Mouse (Mus musculus) CH12.LX (cell line): ENCODE results near the gene Csnk1g2. TPM values are rescaled to one million over a fixed set of nuclear protein-coding genes. Genes with fewer than 3 reads are reported as not detected.
A peak's percentile ranks its signal among the peaks of the same experiment; 100 is the strongest.

Experiments
- DNase-seq: peaks from one replicate; pipeline ENCODE4 v3.0.0-alpha.2; 2013; ENCODE audit errors: extremely low read depth
- H3K27ac ChIP-seq: 2 replicates; pipeline ENCODE4 v1.5.1; 2012; ENCODE audit warnings: low read depth, mild to moderate bottlenecking, control low read depth, moderate library complexity; ENCODE audit not compliant: insufficient read depth
- H3K27me3 ChIP-seq: replicated peaks from 2 replicates; pipeline ENCODE3; 2012; ENCODE audit warnings: inconsistent platforms
- H3K36me3 ChIP-seq, 2 experiments: replicated peaks in 1 of 2; 2 replicates each; pipeline versions ENCODE3 to v1.6.1; 2012; ENCODE audit warnings: inconsistent platforms in 1 of 2, low read length in 1 of 2, mild to moderate bottlenecking in 1 of 2, mixed read lengths in 1 of 2, moderate library complexity in 1 of 2; ENCODE audit not compliant: control insufficient read depth in 1 of 2, insufficient read depth in 1 of 2
- H3K4me1 ChIP-seq, 2 experiments: 2 replicates each; pipeline ENCODE4 v1.6.1; 2012; ENCODE audit warnings: inconsistent platforms in 1 of 2, moderate library complexity in 1 of 2; ENCODE audit not compliant: insufficient read depth in 2 of 2, control insufficient read depth in 1 of 2
- H3K4me2 ChIP-seq: 2 replicates; pipeline ENCODE4 v1.6.1; 2012; ENCODE audit warnings: low read depth, mild to moderate bottlenecking, control low read depth; ENCODE audit not compliant: poor library complexity, insufficient read depth, severe bottlenecking
- H3K4me3 ChIP-seq, 3 experiments: fragments of 150-350 bp in 1 of 3; sonication (generic) in 1 of 3; replicated peaks in 1 of 3; 2 replicates each; pipeline versions ENCODE3 to v1.5.1; 2011 to 2012; ENCODE audit warnings: low read depth in 2 of 3, low read length in 2 of 3, mild to moderate bottlenecking in 2 of 3, moderate library complexity in 2 of 3, control low read depth in 1 of 3, improper control_type of control experiment in 1 of 3, inconsistent platforms in 1 of 3, mixed read lengths in 1 of 3; ENCODE audit not compliant: poor library complexity in 1 of 3
- H3K79me2 ChIP-seq: replicated peaks from 2 replicates; pipeline ENCODE4 v1.6.1; 2012; ENCODE audit warnings: mild to moderate bottlenecking, moderate library complexity; ENCODE audit not compliant: control insufficient read depth, poor library complexity, insufficient read depth, severe bottlenecking; ENCODE audit errors: extremely low read depth
- H3K9ac ChIP-seq: 2 replicates; pipeline ENCODE4 v1.6.1; 2012; ENCODE audit warnings: low read depth, mild to moderate bottlenecking, control low read depth, moderate library complexity; ENCODE audit not compliant: insufficient read depth
- H3K9me3 ChIP-seq: replicated peaks from 2 replicates; pipeline ENCODE3; 2012; ENCODE audit warnings: low read length, inconsistent platforms, mixed read lengths
- BHLHE40 ChIP-seq: IDR thresholded peaks from 2 replicates; pipeline ENCODE4 v1.6.1; 2011; ENCODE audit warnings: mild to moderate bottlenecking, low read depth, low read length, improper control_type of control experiment
- CHD1 ChIP-seq: IDR thresholded peaks from 2 replicates; pipeline ENCODE4 v1.6.1; 2012; ENCODE audit warnings: low read depth, low read length, improper control_type of control experiment, inconsistent platforms
- CHD2 ChIP-seq: IDR thresholded peaks from 2 replicates; pipeline ENCODE4 v1.6.1; 2011; ENCODE audit warnings: low read length, improper control_type of control experiment
- CTCF ChIP-seq, 2 experiments: IDR thresholded peaks in 1 of 2; conservative IDR thresholded peaks in 1 of 2; 2 replicates each; pipeline ENCODE4 v1.5.1; 2011 to 2012; ENCODE audit warnings: low read depth in 2 of 2, low read length in 2 of 2, improper control_type of control experiment in 1 of 2, inconsistent platforms in 1 of 2, mild to moderate bottlenecking in 1 of 2, moderate library complexity in 1 of 2
- ELF1 ChIP-seq: IDR thresholded peaks from 2 replicates; pipeline ENCODE4 v1.6.1; 2014; ENCODE audit warnings: low read depth, mild to moderate bottlenecking, inconsistent platforms, low read length, improper control_type of control experiment
- ETS1 ChIP-seq: conservative IDR thresholded peaks from 2 replicates; pipeline ENCODE4 v1.6.1; 2012; ENCODE audit warnings: low read depth, mild to moderate bottlenecking, inconsistent platforms, low read length, improper control_type of control experiment, moderate library complexity
- GABPA ChIP-seq: IDR thresholded peaks from 2 replicates; pipeline ENCODE4 v1.6.1; 2012; ENCODE audit warnings: low read depth, low read length, improper control_type of control experiment, inconsistent platforms; ENCODE audit not compliant: insufficient replicate concordance
- HCFC1 ChIP-seq: IDR thresholded peaks from 2 replicates; pipeline ENCODE4 v1.6.1; 2012; ENCODE audit warnings: low read depth, mild to moderate bottlenecking, inconsistent platforms, low read length, improper control_type of control experiment
- JUN ChIP-seq: IDR thresholded peaks from 2 replicates; pipeline ENCODE4 v1.6.1; 2011; ENCODE audit warnings: low read depth, mild to moderate bottlenecking, low read length, improper control_type of control experiment, moderate library complexity; ENCODE audit not compliant: insufficient read depth
- JUND ChIP-seq: conservative IDR thresholded peaks from 2 replicates; pipeline ENCODE4 v1.6.1; 2011; ENCODE audit warnings: low read depth, low read length, improper control_type of control experiment
- KAT2A ChIP-seq: IDR thresholded peaks from 2 replicates; pipeline ENCODE4 v1.6.1; 2012; ENCODE audit warnings: low read length, improper control_type of control experiment, inconsistent platforms; ENCODE audit not compliant: insufficient replicate concordance
- MAX ChIP-seq: IDR thresholded peaks from 2 replicates; pipeline ENCODE4 v1.6.1; 2011; ENCODE audit warnings: low read length, improper control_type of control experiment
- MAZ ChIP-seq: IDR thresholded peaks from 2 replicates; pipeline ENCODE4 v1.6.1; 2012; ENCODE audit warnings: low read depth, mild to moderate bottlenecking, inconsistent platforms, low read length, improper control_type of control experiment, moderate library complexity
- MEF2A ChIP-seq: IDR thresholded peaks from 2 replicates; pipeline ENCODE4 v1.6.1; 2014; ENCODE audit warnings: low read depth, mild to moderate bottlenecking, inconsistent platforms, low read length, improper control_type of control experiment, borderline replicate concordance
- MXI1 ChIP-seq: IDR thresholded peaks from 2 replicates; pipeline ENCODE4 v1.6.1; 2011; ENCODE audit warnings: mild to moderate bottlenecking, low read depth, low read length, improper control_type of control experiment
- MYC ChIP-seq: IDR thresholded peaks from 2 replicates; pipeline ENCODE4 v1.6.1; 2011; ENCODE audit warnings: low read depth, mild to moderate bottlenecking, improper control_type of control experiment, low read length
- NELFE ChIP-seq: IDR thresholded peaks from 2 replicates; pipeline ENCODE4 v1.6.1; 2011; ENCODE audit warnings: low read depth, low read length, improper control_type of control experiment
- PAX5 ChIP-seq: IDR thresholded peaks from 2 replicates; pipeline ENCODE4 v1.6.1; 2012; ENCODE audit warnings: low read length, inconsistent platforms, mixed read lengths
- POLR2A ChIP-seq: IDR thresholded peaks from 2 replicates; pipeline ENCODE4 v1.6.1; 2011; ENCODE audit warnings: low read depth, mild to moderate bottlenecking, improper control_type of control experiment, low read length
- POLR2AphosphoS2 ChIP-seq: IDR thresholded peaks from 2 replicates; pipeline ENCODE4 v1.6.1; 2011; ENCODE audit warnings: low read depth, low read length, improper control_type of control experiment
- RAD21 ChIP-seq: IDR thresholded peaks from 2 replicates; pipeline ENCODE4 v1.6.1; 2011; ENCODE audit warnings: low read depth, mild to moderate bottlenecking, low read length, improper control_type of control experiment, moderate library complexity
- RCOR1 ChIP-seq: conservative IDR thresholded peaks from 2 replicates; pipeline ENCODE4 v1.6.1; 2012; ENCODE audit warnings: low read depth, mild to moderate bottlenecking, inconsistent platforms, low read length, improper control_type of control experiment
- SIN3A ChIP-seq: IDR thresholded peaks from 2 replicates; pipeline ENCODE4 v1.6.1; 2012; ENCODE audit warnings: low read length, improper control_type of control experiment, inconsistent platforms
- SMC3 ChIP-seq: IDR thresholded peaks from 2 replicates; pipeline ENCODE4 v1.6.1; 2011; ENCODE audit warnings: low read depth, low read length, improper control_type of control experiment
- TBP ChIP-seq: conservative IDR thresholded peaks from 2 replicates; pipeline ENCODE4 v1.6.1; 2011; ENCODE audit warnings: low read depth, low read length, improper control_type of control experiment
- TCF12 ChIP-seq: IDR thresholded peaks from 2 replicates; pipeline ENCODE4 v1.6.1; 2014; ENCODE audit warnings: low read depth, mild to moderate bottlenecking, inconsistent platforms, low read length, improper control_type of control experiment
- UBTF ChIP-seq: IDR thresholded peaks from 2 replicates; pipeline ENCODE4 v1.6.1; 2012; ENCODE audit warnings: low read depth, mild to moderate bottlenecking, inconsistent platforms, low read length, improper control_type of control experiment, moderate library complexity
- USF2 ChIP-seq: conservative IDR thresholded peaks from 2 replicates; pipeline ENCODE4 v1.6.1; 2011; ENCODE audit warnings: low read depth, low read length, improper control_type of control experiment
- ZC3H11A ChIP-seq: IDR thresholded peaks from 2 replicates; pipeline ENCODE4 v1.6.1; 2012; ENCODE audit warnings: low read depth, mild to moderate bottlenecking, inconsistent platforms, low read length, improper control_type of control experiment
- ZKSCAN1 ChIP-seq: IDR thresholded peaks from 2 replicates; pipeline ENCODE4 v1.6.1; 2012; ENCODE audit warnings: low read depth, inconsistent platforms, low read length, improper control_type of control experiment, borderline replicate concordance
- ZMIZ1 ChIP-seq: IDR thresholded peaks from 2 replicates; pipeline ENCODE4 v1.6.1; 2012; ENCODE audit warnings: low read depth, mild to moderate bottlenecking, inconsistent platforms, low read length, improper control_type of control experiment
- dilution Hi-C: fragments of 300-500 bp; cut with MboI; formaldehyde crosslinking; loops from 2 replicates; pipeline ENCODE4 v1.14.3; 2020; ENCODE audit warnings: low sequenced_read_pairs; ENCODE audit not compliant: extremely low pct_unique_long_range_greater_than_20kb, extremely low pct_ligation_motif_present
- in situ Hi-C: fragments of 300-500 bp; cut with MboI; formaldehyde crosslinking; loops from 3 replicates; pipeline ENCODE4 v1.14.3; 2019; ENCODE audit warnings: low sequenced_read_pairs, low pct_ligation_motif_present, low pct_unique_long_range_greater_than_20kb, mixed read lengths
- polyA plus RNA-seq: library from polyadenylated mRNA; unstranded; fragments of >175 nt; gene quantifications from 2 replicates; pipeline ENCODE4 v1.2.1, GENCODE M21; 2012; ENCODE audit warnings: low read depth; ENCODE audit not compliant: insufficient read length
- total RNA-seq, 2 experiments: library from RNA; depleted of rRNA; stranded (reverse); fragments of 300-350 nt in 1 of 2; fragments of >200 nt in 1 of 2; gene quantifications; 2 replicates each; pipeline ENCODE4 v1.2.3; 2012 to 2014

The Csnk1g2 gene
- total and polyA plus RNA-seq, 3 experiments: 44.1 to 59.0 (median 50.1) TPM

DNA sequence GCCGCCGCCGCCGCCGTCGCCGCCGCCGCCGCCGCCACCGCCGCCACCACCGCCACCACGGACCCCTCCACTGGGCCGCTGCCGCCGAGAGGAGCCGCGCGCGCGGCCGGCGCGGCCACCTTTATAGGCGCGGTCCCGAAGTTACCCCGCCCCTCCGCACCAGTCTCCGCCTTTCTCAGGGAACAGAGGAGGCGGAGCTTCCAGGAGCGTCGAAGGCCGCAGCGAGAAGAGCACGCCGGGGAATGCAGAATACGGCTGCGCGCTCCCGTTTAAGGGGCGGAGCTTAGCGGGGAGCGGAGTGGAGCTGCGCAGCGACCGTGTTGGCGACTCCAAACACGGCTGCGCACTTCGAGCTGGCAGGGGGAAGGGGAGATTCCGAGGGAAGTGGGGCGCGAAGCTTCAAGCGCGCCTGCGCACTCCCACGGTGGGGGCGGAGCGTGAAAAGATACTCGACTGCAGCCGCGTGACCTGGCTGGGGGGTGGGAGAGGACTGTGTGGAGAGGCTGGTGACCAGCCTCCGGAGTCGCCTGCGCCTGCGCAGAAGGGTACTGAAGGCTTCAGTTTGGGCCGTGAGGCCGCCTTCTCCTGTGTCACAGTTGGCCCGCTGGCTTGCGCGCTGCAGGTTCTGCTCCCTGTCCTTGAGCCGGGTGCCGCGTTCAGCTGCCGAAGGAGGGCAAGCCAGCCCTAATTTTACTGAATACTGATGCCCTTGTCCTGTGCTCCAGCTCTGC, 53.7 kb downstream of the Csnk1g2 start (continued):
- peak; percentile 67 for TF ChIP-seq HCFC1
- TF ChIP-seq JUN: no peak
- TF ChIP-seq SMC3: no peak
- no peak for TF ChIP-seq JUND
- no peak; the same call in 1 of the 2 replicates for TF ChIP-seq MEF2A
- peak; percentile 30; the same call in 1 of the 2 replicates for TF ChIP-seq ETS1
- TF ChIP-seq MYC: peak; percentile 81; the same call in 1 of the 2 replicates
- peak; percentile 95 for TF ChIP-seq TBP
- TF ChIP-seq SIN3A: no peak
- no peak for TF ChIP-seq ZKSCAN1
- TF ChIP-seq PAX5: no peak
- peak; percentile 75; the same call in 1 of the 2 replicates for TF ChIP-seq CHD2
- TF ChIP-seq CTCF (conservative IDR thresholded peaks at IDR 0.05 in 1 of 2, IDR thresholded peaks at IDR 0.05 in 1 of 2; ENCODE audit: low read depth in 2 of 2, low read length in 2 of 2): no peak
- peak; percentile 90 for TF ChIP-seq TCF12
- TF ChIP-seq RCOR1: no peak
- TF ChIP-seq, all 38 proteins: peak for 21

- DNase-seq: no peak
- H3K4me1 ChIP-seq: peaks cover 29 to 74% of the 10 kb centered on the region in 2 experiments
- H3K36me3 ChIP-seq: peaks cover 9 to 25% of the 10 kb centered on the region in 2 experiments
- peak overlapping the region; percentile 77 for H3K4me2 ChIP-seq
- H3K4me3 ChIP-seq: peak overlapping the region; percentile 72 to 95 (median 75)
- dilution Hi-C loops (no loop called here), in situ Hi-C loops (loop anchor here (25.0 kb wide), 1 partner anchor 240 kb away; the partner anchor contains the start of gene Tcf3)
- H3K9me3 ChIP-seq: no peaks in the 10 kb centered on the region
- H3K27me3 ChIP-seq: no peaks in the 10 kb centered on the region
- no peak for TF ChIP-seq GABPA
- TF ChIP-seq KAT2A: no peak
- TF ChIP-seq ZMIZ1: no peak
- no peak for TF ChIP-seq CHD1
- peak; percentile 10; the same call in 1 of the 2 replicates for TF ChIP-seq MAX
- TF ChIP-seq JUND: no peak
- TF ChIP-seq UBTF: no peak
- peak; percentile 19; the same call in 1 of the 2 replicates for TF ChIP-seq MXI1
- TF ChIP-seq SIN3A: peak; percentile 18
- TF ChIP-seq SMC3: no peak
- no peak for TF ChIP-seq POLR2AphosphoS2
- TF ChIP-seq TCF12: no peak
- TF ChIP-seq CTCF (conservative IDR thresholded peaks at IDR 0.05 in 1 of 2, IDR thresholded peaks at IDR 0.05 in 1 of 2; ENCODE audit: low read depth in 2 of 2, low read length in 2 of 2): no peak
- no peak for TF ChIP-seq BHLHE40
- 0 out of 2 replicates have a peak, but pooled peaks have one; percentile 34 for TF ChIP-seq CHD2
- peak; percentile 22; the same call in 1 of the 2 replicates for TF ChIP-seq ETS1
- TF ChIP-seq MYC: 0 out of 2 replicates have a peak, but pooled peaks have one; percentile 13
- TF ChIP-seq RAD21: no peak
- no peak for TF ChIP-seq USF2
- TF ChIP-seq ZC3H11A: no peak
- no peak for TF ChIP-seq NELFE
- no peak for TF ChIP-seq MAZ
- no peak for TF ChIP-seq POLR2A
- no peak for TF ChIP-seq ELF1
- H3K9ac ChIP-seq: peak overlapping the region; percentile 93
- peaks cover 37% of the 10 kb centered on the region for H3K79me2 ChIP-seq
- peak overlapping the region; percentile 98 for H3K27ac ChIP-seq
Measured at GRCm38 (mm10) chr10:80677128-80677875, 54.7 kb downstream of the Csnk1g2 start.
